Mouse (Mus musculus) lung, embryonic 14.5 days (tissue): ENCODE results near the gene Treml1. TPM values are rescaled to one million over a fixed set of nuclear protein-coding genes. Genes with fewer than 3 reads are reported as not detected.
"Not testable (repeated sequence)": the region's sequence is repeated elsewhere in the genome, so short reads cannot be mapped to it uniquely, and the experiment has no call there.

Experiments used
- ATAC-seq: fragments of 200-750 bp; cut with Nextera tagmentation; 2 replicates; pipeline ENCODE4 v1.8.0; 2017; ENCODE audit warnings: mild to moderate bottlenecking, moderate TSS enrichment, moderate library complexity; ENCODE audit not compliant: insufficient read depth
- DNase-seq: peaks from one replicate; pipeline ENCODE4 v3.0.0-alpha.2; 2015
- H3K27ac ChIP-seq: fragments of 300-500 bp; sonication (generic); 2 replicates; pipeline ENCODE4 v1.5.1; 2014; ENCODE audit warnings: low read depth, mild to moderate bottlenecking, moderate library complexity
- H3K27me3 ChIP-seq: fragments of 300-500 bp; sonication (generic); 2 replicates; pipeline ENCODE4 v1.6.1; 2014; ENCODE audit warnings: low read length, control low read depth; ENCODE audit not compliant: insufficient read depth
- H3K36me3 ChIP-seq: fragments of 300-500 bp; sonication (generic); 2 replicates; pipeline ENCODE4 v1.6.1; 2014; ENCODE audit warnings: control low read depth; ENCODE audit not compliant: insufficient read depth
- H3K4me1 ChIP-seq: fragments of 300-500 bp; sonication (generic); 2 replicates; pipeline ENCODE4 v1.6.1; 2014; ENCODE audit warnings: antibody characterized with exemption, control low read depth; ENCODE audit not compliant: insufficient read depth
- H3K4me2 ChIP-seq: fragments of 300-500 bp; sonication (generic); 2 replicates; pipeline ENCODE4 v1.6.1; 2014; ENCODE audit warnings: mild to moderate bottlenecking
- H3K4me3 ChIP-seq: fragments of 300-500 bp; sonication (generic); 2 replicates; pipeline ENCODE4 v1.5.1; 2014; ENCODE audit warnings: low read depth, low read length
- H3K9ac ChIP-seq: fragments of 300-500 bp; sonication (generic); 2 replicates; pipeline ENCODE4 v1.6.1; 2014
- H3K9me3 ChIP-seq: fragments of 300-500 bp; sonication (generic); 2 replicates; pipeline ENCODE4 v1.6.1; 2016; ENCODE audit warnings: low read depth, low read length, control low read depth
- CTCF ChIP-seq: IDR thresholded peaks from 2 replicates; pipeline ENCODE4 v1.5.1; 2016; ENCODE audit warnings: antibody characterized with exemption, low read depth
- WGBS: fragments of 180-500 bp; shearing (Covaris S2); extraction: QIAGEN DNeasy Blood & Tissue Kit; methylation state at CpG from one replicate; pipeline ENCODE4 v1.1.7; 2014; 5-methylcytosine and 5-hydroxymethylcytosine counted together
- polyA plus RNA-seq: library from polyadenylated mRNA; unstranded; fragments of >200 nt; fragmentation: Nextera tagmentation; extraction: Ambion mirVana; gene quantifications from 2 replicates; pipeline ENCODE4 v1.2.1, GENCODE M21; 2014

The Treml1 gene
- 2.5 and 3.1 TPM in 2 replicates for polyA plus RNA-seq

GRCm38 (mm10) chr17:48359616-48360015 lies at the start of gene Treml1:
Gene Treml1, plus strand, starts transcription at chr17:48359916.
- 70% methylated on average over 7 of the region's 7 CpGs for WGBS
- H3K4me1 ChIP-seq, result no peaks in the 10 kb centered on the region
- no peak within 1 kb of the TSS for H3K4me3 ChIP-seq
- H3K36me3 ChIP-seq, result no peaks in the 10 kb centered on the region
- H3K4me2 ChIP-seq, result no peak within 1 kb of the TSS
- TF ChIP-seq CTCF, result no peak
- H3K27me3 ChIP-seq, result no peaks in the 10 kb centered on the region
- H3K9ac ChIP-seq, result no peak within 1 kb of the TSS
- no peaks in the 10 kb centered on the region for H3K9me3 ChIP-seq
- no peak for DNase-seq
- no peak for ATAC-seq
- H3K27ac ChIP-seq, result no peak within 1 kb of the TSS

DNA sequence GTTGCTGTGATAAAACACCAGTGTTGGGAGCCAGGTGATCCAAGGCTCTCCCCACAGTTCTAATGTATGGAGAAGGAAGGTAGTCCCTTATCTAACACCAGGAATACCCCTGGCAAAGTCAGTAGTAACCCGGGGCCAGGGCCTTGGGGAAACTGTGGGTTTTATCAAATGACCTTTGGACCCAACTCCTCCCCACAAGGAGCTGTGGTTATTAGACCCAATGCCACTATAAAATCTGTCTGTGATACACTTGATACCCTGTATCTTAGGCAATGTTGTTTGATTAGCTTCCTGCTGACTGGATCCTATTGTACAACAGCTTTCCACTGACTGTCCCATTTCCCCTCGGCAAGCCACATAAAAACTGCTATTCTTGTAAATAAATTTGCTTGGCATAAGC lies 47.6 kb upstream of the Treml1 start:
- H3K27me3 ChIP-seq, result no peaks in the 10 kb centered on the region
- no peak overlapping the region for H3K9ac ChIP-seq
- no peak overlapping the region for H3K4me2 ChIP-seq
- no peaks in the 10 kb centered on the region for H3K36me3 ChIP-seq
- no peak for TF ChIP-seq CTCF
- no peaks in the 10 kb centered on the region for H3K9me3 ChIP-seq
- no peak overlapping the region for H3K4me3 ChIP-seq
- H3K27ac ChIP-seq, result no peak overlapping the region
- WGBS, result 61% methylated on average over 2 of the region's 2 CpGs
- DNase-seq, result no peak
- no peaks in the 10 kb centered on the region for H3K4me1 ChIP-seq
- ATAC-seq, result no peak

DNA sequence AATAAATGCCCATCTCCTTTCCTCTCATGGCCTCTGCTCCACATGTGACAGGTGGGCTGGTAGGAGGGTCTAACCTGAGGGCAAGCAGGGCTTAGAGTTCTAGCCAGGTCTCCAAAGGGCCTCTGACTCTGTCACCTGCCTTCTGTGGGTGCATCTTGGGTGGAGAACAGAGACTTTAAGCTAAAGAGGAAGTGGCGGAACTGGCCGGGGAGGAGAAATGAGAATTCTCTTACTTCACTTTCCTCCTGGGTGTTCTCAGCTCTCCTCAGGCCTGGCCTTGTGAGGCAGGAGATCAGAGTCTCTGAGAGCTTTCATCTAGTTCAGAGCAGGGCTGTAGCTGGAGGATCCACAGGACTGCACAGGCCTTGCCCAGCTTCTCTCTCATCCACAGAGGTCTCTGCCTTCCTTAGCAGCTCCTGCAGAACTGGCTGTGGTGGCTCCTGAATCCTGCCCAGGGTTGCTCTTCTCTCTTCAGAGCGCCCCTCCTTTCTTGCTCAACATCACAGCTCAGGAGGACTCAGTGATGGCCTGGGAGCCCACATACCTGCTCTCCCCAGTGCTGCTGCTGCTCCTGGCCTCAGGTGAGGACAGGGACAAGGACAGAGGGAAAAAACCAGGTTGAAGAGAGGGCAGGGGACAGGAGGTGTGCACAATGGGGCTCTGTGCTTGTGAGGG lies 43.7 kb upstream of the Treml1 start, which contains the start of gene B430306N03Rik:
TSS of gene B430306N03Rik (plus strand) at position 237 of the 675 bp plus-strand sequence.
- not testable (repeated sequence) for H3K9ac ChIP-seq, H3K27ac ChIP-seq, H3K4me2 ChIP-seq, DNase-seq, H3K9me3 ChIP-seq, ATAC-seq, H3K4me3 ChIP-seq, H3K4me1 ChIP-seq, H3K36me3 ChIP-seq, H3K27me3 ChIP-seq
- 82% methylated on average over 3 of the region's 3 CpGs for WGBS

- ATAC-seq (no peak), DNase-seq (no peak)
- no peaks in the 10 kb centered on the region for H3K36me3 ChIP-seq
- H3K4me2 ChIP-seq, result no peak overlapping the region
- WGBS, result 97% methylated on average over 1 of the region's 1 CpGs
- H3K27ac ChIP-seq, result no peak overlapping the region
- no peaks in the 10 kb centered on the region for H3K27me3 ChIP-seq
- no peak for TF ChIP-seq CTCF
- no peak overlapping the region for H3K9ac ChIP-seq
- no peaks in the 10 kb centered on the region for H3K4me1 ChIP-seq
- H3K4me3 ChIP-seq, result no peak overlapping the region
- no peaks in the 10 kb centered on the region for H3K9me3 ChIP-seq
Measured at GRCm38 (mm10) chr17:48318686-48319085, 41.0 kb upstream of the Treml1 start.

DNA sequence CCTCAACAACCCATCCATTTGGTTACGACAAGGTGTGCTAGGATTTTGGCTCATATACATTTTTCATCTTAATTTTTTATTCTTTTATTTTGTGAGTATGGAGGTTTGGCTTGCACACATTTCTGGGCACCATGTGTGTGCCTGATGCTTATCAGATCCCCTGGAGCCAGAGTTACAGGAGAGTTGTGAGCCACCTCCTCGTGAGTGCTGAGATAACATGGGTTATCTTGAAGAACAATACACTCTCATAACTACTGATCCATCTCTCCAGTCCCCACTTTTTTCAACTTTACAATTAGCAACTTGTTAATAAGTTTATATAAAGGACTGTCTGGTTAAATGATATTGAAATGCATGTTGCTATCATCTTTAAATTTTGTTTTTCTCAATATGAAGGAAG lies 38.4 kb upstream of the Treml1 start:
- Histone ChIP-seq H3K36me3 (no peaks in the 10 kb centered on the region), H3K27me3 (no peaks in the 10 kb centered on the region), H3K9me3 (no peaks in the 10 kb centered on the region), H3K4me2 (no peak overlapping the region), H3K4me1 (no peaks in the 10 kb centered on the region), H3K27ac (no peak overlapping the region), H3K9ac (no peak overlapping the region), H3K4me3 (no peak overlapping the region)
- no peak for ATAC-seq
- WGBS, result 70% methylated on average over 2 of the region's 2 CpGs
- TF ChIP-seq CTCF, result no peak
- no peak for DNase-seq

DNA sequence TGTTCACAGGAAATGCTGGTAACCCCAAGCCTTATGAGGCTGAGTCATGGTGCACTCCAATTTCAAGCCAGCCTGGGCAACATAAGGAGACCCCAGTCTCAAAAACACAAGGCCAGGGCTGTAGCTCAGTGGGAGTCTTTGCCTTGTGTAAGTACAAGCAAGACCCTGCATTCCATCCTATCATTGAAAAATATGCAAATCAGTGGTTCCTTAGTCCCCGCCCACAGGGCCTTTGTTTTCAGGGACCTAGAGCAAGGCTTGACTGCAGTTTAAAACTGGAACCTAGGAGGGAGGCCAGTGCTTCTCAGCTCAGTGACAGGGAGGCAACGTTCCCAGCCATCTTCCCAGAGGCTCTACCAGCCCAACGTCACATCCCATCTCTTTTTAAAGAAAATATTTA lies 36.5 kb upstream of the Treml1 start:
- no peak for TF ChIP-seq CTCF
- no peaks in the 10 kb centered on the region for H3K36me3 ChIP-seq
- H3K27me3 ChIP-seq, result no peaks in the 10 kb centered on the region
- H3K9ac ChIP-seq, result no peak overlapping the region
- no peak overlapping the region for H3K27ac ChIP-seq
- no peak overlapping the region for H3K4me3 ChIP-seq
- no peak overlapping the region for H3K4me2 ChIP-seq
- H3K4me1 ChIP-seq, result no peaks in the 10 kb centered on the region
- 65% methylated on average over 3 of the region's 3 CpGs for WGBS
- ATAC-seq (no peak), DNase-seq (peak; percentile 12)
- no peaks in the 10 kb centered on the region for H3K9me3 ChIP-seq

GRCm38 (mm10) chr17:48324258-48324657 lies 35.5 kb upstream of the Treml1 start:
- no peak overlapping the region for H3K27ac ChIP-seq
- H3K36me3 ChIP-seq, result no peaks in the 10 kb centered on the region
- TF ChIP-seq CTCF, result no peak
- no peak for ATAC-seq
- H3K4me1 ChIP-seq, result no peaks in the 10 kb centered on the region
- no peak overlapping the region for H3K4me2 ChIP-seq
- H3K9ac ChIP-seq, result no peak overlapping the region
- no peaks in the 10 kb centered on the region for H3K27me3 ChIP-seq
- no peak overlapping the region for H3K4me3 ChIP-seq
- H3K9me3 ChIP-seq, result no peaks in the 10 kb centered on the region
- 82% methylated on average over 5 of the region's 5 CpGs for WGBS
- peak; percentile 3 for DNase-seq
